Mouse (Mus musculus) myocyte (in vitro differentiated cells): ENCODE measurements at regions not wholly inside any gene's neighbourhood (a gene's known extent, or its start where the extent isn't known, plus 50 kb on each side); places are given as distances from the start of the nearest gene placed in this dataset.

ENCODE experiments used
- H3K27me3 ChIP-seq: one replicate; pipeline ENCODE4 v1.6.1; 2011; ENCODE audit not compliant: control insufficient read depth, insufficient read depth, insufficient read length
- H3K36me3 ChIP-seq: one replicate; pipeline ENCODE4 v1.6.1; 2011; ENCODE audit not compliant: control insufficient read depth, insufficient read depth
- H3K4me2 ChIP-seq: one replicate; pipeline ENCODE4 v1.6.1; 2011; ENCODE audit warnings: low read depth, control low read depth
- H3K4me3 ChIP-seq: one replicate; pipeline ENCODE4 v1.5.1; 2011; ENCODE audit warnings: mild to moderate bottlenecking, control low read depth, moderate library complexity
- H3K79me2 ChIP-seq: one replicate; pipeline ENCODE4 v1.6.1; 2011; ENCODE audit not compliant: control insufficient read depth, insufficient read depth
- H3ac ChIP-seq: one replicate; pipeline ENCODE4 v1.6.1; 2011; ENCODE audit not compliant: control insufficient read depth, insufficient read length
- CEBPB ChIP-seq: IDR thresholded peaks from 2 replicates; pipeline ENCODE4 v1.6.1; 2011; ENCODE audit warnings: mild to moderate bottlenecking, moderate library complexity; ENCODE audit not compliant: poor library complexity, insufficient read depth, severe bottlenecking
- E2F4 ChIP-seq: IDR thresholded peaks from one replicate; pipeline ENCODE4 v1.6.1; 2011; ENCODE audit warnings: mild to moderate bottlenecking, control low read depth, moderate library complexity; ENCODE audit not compliant: insufficient read depth
- MAX ChIP-seq: IDR thresholded peaks from one replicate; pipeline ENCODE4 v1.6.1; 2011; ENCODE audit warnings: low read depth, mild to moderate bottlenecking, control low read depth
- MYOD1 ChIP-seq, 3 experiments: IDR thresholded peaks; one replicate each; pipeline ENCODE4 v1.6.1; 2011; ENCODE audit warnings: control low read depth in 2 of 3, low read depth in 2 of 3, mild to moderate bottlenecking in 2 of 3, moderate library complexity in 1 of 3; ENCODE audit not compliant: insufficient read length in 2 of 3, control insufficient read depth in 1 of 3
- MYOG ChIP-seq, 3 experiments: IDR thresholded peaks; one replicate each; pipeline ENCODE4 v1.6.1; 2011; ENCODE audit warnings: control low read depth in 2 of 3, low read depth in 2 of 3, mild to moderate bottlenecking in 2 of 3; ENCODE audit not compliant: insufficient read length in 2 of 3, control insufficient read depth in 1 of 3, insufficient read depth in 1 of 3
- POLR2A ChIP-seq: IDR thresholded peaks from one replicate; pipeline ENCODE4 v1.6.1; 2011; ENCODE audit warnings: low read depth, mild to moderate bottlenecking, control low read depth, moderate library complexity; ENCODE audit not compliant: insufficient read length
- POLR2AphosphoS2 ChIP-seq: IDR thresholded peaks from one replicate; pipeline ENCODE4 v1.6.1; 2011; ENCODE audit warnings: low read depth, control low read depth; ENCODE audit not compliant: insufficient read length
- REST ChIP-seq: IDR thresholded peaks from one replicate; pipeline ENCODE4 v1.6.1; 2011; ENCODE audit warnings: mild to moderate bottlenecking, control low read depth, moderate library complexity; ENCODE audit not compliant: insufficient read depth, insufficient read length
- SRF ChIP-seq: IDR thresholded peaks from one replicate; pipeline ENCODE4 v1.6.1; 2011; ENCODE audit warnings: low read depth; ENCODE audit not compliant: control insufficient read depth, insufficient read length
- TCF12 ChIP-seq: IDR thresholded peaks from one replicate; pipeline ENCODE4 v1.6.1; 2011; ENCODE audit warnings: mild to moderate bottlenecking, control low read depth; ENCODE audit not compliant: poor library complexity, insufficient read depth, severe bottlenecking
- TCF3 ChIP-seq: IDR thresholded peaks from one replicate; pipeline ENCODE4 v1.6.1; 2011; ENCODE audit warnings: low read depth, control low read depth; ENCODE audit not compliant: insufficient read length
- USF1 ChIP-seq: IDR thresholded peaks from one replicate; pipeline ENCODE4 v1.6.1; 2011; ENCODE audit warnings: low read depth, mild to moderate bottlenecking, control low read depth, moderate library complexity

DNA sequence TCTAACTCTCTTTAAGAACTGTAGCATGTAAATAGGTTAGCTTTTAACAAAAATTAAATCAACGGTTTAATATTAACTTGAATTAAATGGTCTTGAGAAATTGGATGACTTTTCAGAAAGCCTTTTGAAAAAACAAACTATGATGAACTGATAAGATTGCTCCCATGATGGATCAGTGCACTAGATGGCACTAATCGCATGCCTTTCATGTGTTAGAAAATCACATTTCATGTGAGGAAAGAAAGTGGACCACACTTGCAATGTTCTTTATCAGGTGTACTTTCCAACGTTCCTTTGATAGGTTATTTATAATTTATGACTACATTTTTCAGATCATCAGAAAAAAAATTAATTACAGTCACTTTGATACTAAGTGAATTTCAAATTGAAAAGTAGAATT is 1003.2 kb upstream of the 4930412O13Rik start:
- H3K4me3 ChIP-seq = no peak overlapping the region
- no peak overlapping the region for H3K4me2 ChIP-seq
- H3ac ChIP-seq = no peak overlapping the region
- TF ChIP-seq CEBPB = no peak
- TF ChIP-seq MAX = no peak
- no peak for TF ChIP-seq USF1
- no peak for TF ChIP-seq POLR2A
- no peak for TF ChIP-seq SRF
- H3K36me3 ChIP-seq = no peaks in the 10 kb centered on the region
- no peaks in the 10 kb centered on the region for H3K27me3 ChIP-seq
- H3K79me2 ChIP-seq = no peaks in the 10 kb centered on the region

DNA sequence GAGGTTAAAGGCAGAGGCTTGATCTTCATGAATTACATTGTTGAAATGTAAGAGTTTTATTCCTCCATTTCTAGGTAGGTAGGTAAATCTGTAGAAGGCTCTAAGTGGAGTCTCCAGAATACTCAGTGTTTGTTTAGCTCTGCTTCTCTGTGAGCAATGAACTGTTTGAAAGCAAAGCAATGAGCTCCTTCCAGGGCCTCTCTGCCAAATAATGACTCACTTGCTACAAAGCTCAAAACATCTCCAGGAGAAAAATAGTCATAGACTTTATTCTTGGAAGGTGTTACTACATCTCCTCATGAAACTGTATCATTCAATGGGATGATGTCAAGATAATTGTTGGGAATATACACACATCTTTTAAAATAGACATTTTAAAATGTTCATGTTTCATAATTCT is 968.6 kb upstream of the 4930412O13Rik start:
- Histone ChIP-seq H3K36me3 (no peaks in the 10 kb centered on the region), H3K4me3 (no peak overlapping the region), H3K27me3 (no peaks in the 10 kb centered on the region), H3K4me2 (no peak overlapping the region), H3ac (no peak overlapping the region), H3K79me2 (no peaks in the 10 kb centered on the region)
- TF ChIP-seq E2F4 = no peak
- TF ChIP-seq POLR2A = no peak
- TF ChIP-seq MYOD1 (IDR thresholded peaks at IDR 0.05; ENCODE audit: control insufficient read depth in 1 of 3, insufficient read length in 2 of 3, low read depth in 2 of 3) = no peak
- TF ChIP-seq MAX = no peak

DNA sequence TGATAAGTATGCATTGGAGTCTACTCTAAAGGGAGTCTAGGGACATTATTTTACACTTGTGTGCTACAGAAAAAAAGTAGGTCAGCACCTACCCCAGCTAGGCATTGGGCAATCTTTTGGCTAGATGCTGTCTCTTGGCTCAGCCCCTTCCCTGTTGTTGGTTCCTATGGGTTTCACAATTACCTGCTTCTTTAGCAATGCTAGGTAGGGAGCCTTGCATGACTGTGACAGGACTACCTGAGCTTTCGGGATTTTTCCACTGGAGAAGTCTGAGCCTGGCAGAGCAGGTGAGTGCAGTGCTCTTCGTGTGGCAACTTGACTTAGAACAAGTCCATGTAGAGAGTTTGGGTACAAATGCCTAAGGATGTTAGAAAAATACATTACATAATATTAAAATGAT is 956.2 kb upstream of the 4930412O13Rik start:
- TF ChIP-seq POLR2AphosphoS2 (no peak), REST (no peak), E2F4 (no peak), SRF (no peak), MYOG (IDR thresholded peaks at IDR 0.05; ENCODE audit: control insufficient read depth in 1 of 3, insufficient read depth in 1 of 3, insufficient read length in 2 of 3, low read depth in 2 of 3) (no peak), MAX (no peak), MYOD1 (IDR thresholded peaks at IDR 0.05; ENCODE audit: control insufficient read depth in 1 of 3, insufficient read length in 2 of 3, low read depth in 2 of 3) (no peak), TCF12 (no peak), USF1 (no peak), CEBPB (no peak), POLR2A (no peak), TCF3 (no peak)

DNA sequence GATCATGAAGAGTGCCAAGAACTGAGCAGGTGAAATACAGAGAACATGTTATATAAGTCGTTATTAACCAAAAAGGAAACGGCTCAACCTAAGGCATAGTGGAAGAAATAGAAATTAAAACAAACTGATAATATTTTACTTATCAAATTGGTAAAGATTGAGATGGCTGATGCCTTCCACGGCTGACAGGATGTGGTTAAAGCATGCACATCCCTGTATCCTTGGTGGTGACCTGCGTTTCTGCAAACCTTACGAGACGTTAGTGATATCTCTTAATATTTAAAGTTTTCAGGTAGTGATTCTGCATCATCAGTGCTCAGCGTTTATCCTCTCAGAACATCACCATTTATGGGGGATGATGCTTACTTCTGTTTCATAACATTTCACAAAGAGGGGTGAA is 939.5 kb upstream of the 4930412O13Rik start:
- Histone ChIP-seq H3K36me3 (no peaks in the 10 kb centered on the region), H3K4me2 (no peak overlapping the region), H3ac (no peak overlapping the region), H3K27me3 (no peaks in the 10 kb centered on the region), H3K4me3 (no peak overlapping the region), H3K79me2 (no peaks in the 10 kb centered on the region)
- TF ChIP-seq TCF12 = no peak
- TF ChIP-seq E2F4 = no peak
- TF ChIP-seq TCF3 = no peak
- TF ChIP-seq MAX = no peak
- TF ChIP-seq MYOG (IDR thresholded peaks at IDR 0.05; ENCODE audit: control insufficient read depth in 1 of 3, insufficient read depth in 1 of 3, insufficient read length in 2 of 3, low read depth in 2 of 3) = no peak
- no peak for TF ChIP-seq CEBPB
- no peak for TF ChIP-seq POLR2A
- TF ChIP-seq SRF = no peak
- TF ChIP-seq USF1 = no peak
- TF ChIP-seq REST = no peak
- no peak for TF ChIP-seq MYOD1 (IDR thresholded peaks at IDR 0.05; ENCODE audit: control insufficient read depth in 1 of 3, insufficient read length in 2 of 3, low read depth in 2 of 3)
- no peak for TF ChIP-seq POLR2AphosphoS2

More for the DNA sequence above, 956.2 kb upstream of the 4930412O13Rik start:
- no peaks in the 10 kb centered on the region for H3K79me2 ChIP-seq
- H3K36me3 ChIP-seq = no peaks in the 10 kb centered on the region
- no peaks in the 10 kb centered on the region for H3K27me3 ChIP-seq
- no peak overlapping the region for H3K4me3 ChIP-seq
- no peak overlapping the region for H3K4me2 ChIP-seq
- no peak overlapping the region for H3ac ChIP-seq

DNA sequence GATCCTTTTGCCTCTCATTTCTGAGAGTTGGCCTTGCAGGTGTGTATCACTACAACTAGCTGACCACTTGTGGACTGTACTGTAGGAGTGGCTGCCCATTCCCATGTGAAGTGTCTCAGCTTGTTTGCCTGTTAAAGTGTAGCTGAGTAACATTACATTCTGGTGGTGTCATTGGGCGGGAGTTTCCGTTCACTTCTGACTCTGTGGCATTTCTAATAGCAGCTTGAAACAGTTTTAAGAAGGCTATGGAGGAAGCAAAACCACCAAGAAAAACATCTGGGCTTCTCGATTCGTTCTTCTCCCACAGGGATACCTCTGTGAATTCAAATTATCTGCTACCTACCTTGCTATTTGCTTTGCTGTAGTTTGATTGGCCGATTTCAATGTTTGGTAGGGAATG is 922.1 kb upstream of the 4930412O13Rik start:
- Histone ChIP-seq H3K4me2 (no peak overlapping the region), H3K36me3 (no peaks in the 10 kb centered on the region), H3K79me2 (no peaks in the 10 kb centered on the region), H3ac (no peak overlapping the region), H3K4me3 (no peak overlapping the region), H3K27me3 (no peaks in the 10 kb centered on the region)
- TF ChIP-seq TCF3 (no peak), REST (no peak), CEBPB (no peak), POLR2A (no peak), MAX (no peak)

DNA sequence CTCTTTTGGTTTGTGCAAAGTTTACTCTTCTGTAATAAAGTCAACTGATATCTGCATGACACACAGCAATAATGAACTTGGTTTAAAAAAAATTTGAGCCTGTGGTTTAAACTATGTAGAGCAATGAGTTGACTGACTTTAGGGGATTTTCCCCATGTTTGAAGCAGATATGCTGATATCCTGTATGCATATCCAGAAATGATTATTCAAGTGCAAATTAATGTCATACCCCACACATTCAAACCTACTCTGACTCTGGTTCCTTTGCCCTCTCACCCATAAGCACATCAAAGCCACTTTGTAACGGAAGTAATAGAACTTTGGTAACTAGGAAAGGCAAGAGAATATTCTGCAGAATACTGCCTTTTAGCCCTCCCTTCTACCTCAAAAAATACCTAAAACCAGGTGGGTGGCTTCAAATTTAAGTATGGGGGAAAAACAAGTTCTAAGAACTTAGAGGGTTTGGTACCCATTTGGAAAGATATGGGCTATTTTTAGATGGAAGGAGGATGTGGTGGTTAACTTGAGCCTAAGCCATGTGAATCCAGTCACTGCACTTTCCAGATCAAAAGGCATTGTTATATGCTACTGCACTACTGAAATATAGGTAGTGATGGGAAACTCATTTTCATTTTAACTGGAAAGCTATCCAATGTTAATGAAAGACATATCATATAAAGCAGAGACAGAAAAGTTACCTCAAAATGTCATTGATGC is 915.9 kb upstream of the 4930412O13Rik start:
- TF ChIP-seq CEBPB (no peak), POLR2AphosphoS2 (no peak), TCF12 (no peak), REST (no peak), USF1 (no peak), TCF3 (no peak), SRF (no peak), E2F4 (no peak)
- Histone ChIP-seq H3K4me2 (no peak overlapping the region), H3K27me3 (no peaks in the 10 kb centered on the region)

More for the DNA sequence above, 915.9 kb upstream of the 4930412O13Rik start:
- Histone ChIP-seq H3K36me3 (no peaks in the 10 kb centered on the region), H3K4me3 (no peak overlapping the region), H3ac (no peak overlapping the region), H3K79me2 (no peaks in the 10 kb centered on the region)
